8 mouse cellular contexts compared by ENCODE assay signal in the genomic region with DNA sequence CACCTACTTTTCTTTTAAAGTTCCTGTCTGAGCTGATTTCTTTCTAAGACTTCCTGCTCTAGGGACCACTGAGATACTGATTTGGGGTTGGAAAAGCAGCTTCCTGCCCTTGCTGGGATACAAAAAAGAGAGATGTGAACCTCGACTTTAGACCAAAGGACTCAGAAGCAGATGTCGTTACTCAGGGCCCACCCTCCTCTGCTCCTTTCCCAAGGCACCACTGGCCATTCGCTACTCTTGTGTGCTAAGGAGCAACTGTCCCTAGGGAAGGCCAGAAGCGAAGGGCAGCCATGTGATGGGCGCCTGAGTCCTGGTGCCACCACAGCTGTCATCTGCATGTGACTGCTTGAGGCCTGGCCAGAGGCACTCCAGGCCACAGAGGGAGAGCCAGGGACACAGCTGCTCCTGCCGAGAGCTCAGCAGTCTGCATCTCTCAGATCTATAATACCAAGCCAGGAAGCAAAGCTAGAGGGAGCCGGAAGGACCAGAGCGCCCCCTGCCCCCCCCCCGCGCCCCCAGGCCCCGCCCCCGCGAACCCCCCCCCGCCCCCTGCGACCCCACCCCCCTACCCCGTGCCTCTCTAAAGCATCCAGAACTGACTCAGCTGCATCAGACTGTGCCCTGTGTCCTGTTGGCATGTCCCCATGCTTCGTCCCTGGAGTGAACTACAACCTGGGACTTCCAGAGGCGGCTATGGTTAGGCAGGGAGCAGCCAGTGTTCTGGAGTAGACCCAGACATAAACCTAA. TPM values are rescaled to one million over a fixed set of nuclear protein-coding genes. Genes with fewer than 3 reads are reported as not detected.
DNase-seq lines count a peak whose midpoint lies in the region; ATAC-seq lines count a peak whose summit lies in the region.

No protein-coding gene starts in this region.

- no peak for DNase-seq in liver
- peak; percentile 32 for DNase-seq in embryonic facial prominence, embryonic 10.5 days (ENCODE audit: low spot score)
- DNase-seq in urinary bladder, postnatal 14 days (ENCODE audit: low spot score), result no peak
- DNase-seq in kidney, postnatal 10 days, result no peak
- no peak for DNase-seq in adrenal gland, postnatal 36 days

- H3K9ac ChIP-seq in liver, embryonic 12.5 days, result no peak overlapping the region
- H3K9ac ChIP-seq in heart, embryonic 11.5 days (ENCODE audit: low read depth, low read length), result peak overlapping the region; percentile 54; the same call in 1 of the 2 replicates
- peak overlapping the region; percentile 51; the same call in 1 of the 2 replicates for H3K9ac ChIP-seq in limb, embryonic 13.5 days

- WGBS in liver, embryonic 12.5 days (ENCODE audit: insufficient replicate concordance), result 35% methylated on average over 12 of the region's 18 CpGs
- WGBS in embryonic facial prominence, embryonic 10.5 days, result 12% methylated on average over 18 of the region's 18 CpGs
- WGBS in heart, embryonic 11.5 days (ENCODE audit: insufficient replicate concordance), result 13% methylated on average over 17 of the region's 18 CpGs
- 27% methylated on average over 9 of the region's 18 CpGs for WGBS in limb, embryonic 13.5 days

- peaks cover 25% of the 10 kb centered on the region for H3K27me3 ChIP-seq in liver, embryonic 12.5 days (replicated peaks)
- peaks cover 14% of the 10 kb centered on the region for H3K27me3 ChIP-seq in embryonic facial prominence, embryonic 10.5 days (replicated peaks; ENCODE audit: low read depth, poor library complexity, severe bottlenecking)
- no peaks in the 10 kb centered on the region for H3K27me3 ChIP-seq in heart, embryonic 11.5 days (ENCODE audit: control insufficient read depth, insufficient read depth, low read length)
- H3K27me3 ChIP-seq in limb, embryonic 13.5 days, result peaks cover 14% of the 10 kb centered on the region; the same call in 1 of the 2 replicates

- no peak overlapping the region for H3K4me3 ChIP-seq in liver, embryonic 12.5 days
- H3K4me3 ChIP-seq in embryonic facial prominence, embryonic 10.5 days, result no peak overlapping the region
- H3K4me3 ChIP-seq in heart, embryonic 11.5 days (ENCODE audit: low read depth, low read length), result no peak overlapping the region
- H3K4me3 ChIP-seq in limb, embryonic 13.5 days, result no peak overlapping the region

- H3K9me3 ChIP-seq in liver, embryonic 12.5 days (replicated peaks), result no peaks in the 10 kb centered on the region
- H3K9me3 ChIP-seq in embryonic facial prominence, embryonic 10.5 days, result no peaks in the 10 kb centered on the region
- H3K9me3 ChIP-seq in heart, embryonic 11.5 days (replicated peaks; ENCODE audit: control insufficient read depth, low read length), result no peaks in the 10 kb centered on the region
- H3K9me3 ChIP-seq in limb, embryonic 13.5 days, result no peaks in the 10 kb centered on the region

- H3K27ac ChIP-seq in liver, embryonic 12.5 days, result 0 out of 2 replicates have a peak overlapping the region, but pooled peaks have one; percentile 28
- peak overlapping the region; percentile 83 for H3K27ac ChIP-seq in embryonic facial prominence, embryonic 10.5 days (replicated peaks)
- peak overlapping the region; percentile 64 for H3K27ac ChIP-seq in heart, embryonic 11.5 days (ENCODE audit: low read depth, low read length)
- no peak overlapping the region; the same call in 1 of the 2 replicates for H3K27ac ChIP-seq in limb, embryonic 13.5 days

- no peak overlapping the region for H3K4me2 ChIP-seq in liver, embryonic 12.5 days
- no peak overlapping the region for H3K4me2 ChIP-seq in heart, embryonic 11.5 days
- no peak overlapping the region for H3K4me2 ChIP-seq in limb, embryonic 13.5 days (replicated peaks)

- H3K36me3 ChIP-seq in liver, embryonic 12.5 days, result no peaks in the 10 kb centered on the region
- H3K36me3 ChIP-seq in embryonic facial prominence, embryonic 10.5 days (replicated peaks), result no peaks in the 10 kb centered on the region
- no peaks in the 10 kb centered on the region for H3K36me3 ChIP-seq in heart, embryonic 11.5 days (ENCODE audit: control insufficient read depth, insufficient read depth, low read length)
- H3K36me3 ChIP-seq in limb, embryonic 13.5 days, result no peaks in the 10 kb centered on the region

- peaks cover 15% of the 10 kb centered on the region for H3K4me1 ChIP-seq in liver, embryonic 12.5 days
- H3K4me1 ChIP-seq in embryonic facial prominence, embryonic 10.5 days, result peaks cover 47% of the 10 kb centered on the region
- peaks cover 16% of the 10 kb centered on the region for H3K4me1 ChIP-seq in heart, embryonic 11.5 days (ENCODE audit: control insufficient read depth, insufficient read depth, low read length)
- peaks cover 26% of the 10 kb centered on the region for H3K4me1 ChIP-seq in limb, embryonic 13.5 days

- ATAC-seq in liver, embryonic 12.5 days, result no peak
- ATAC-seq in heart, embryonic 11.5 days (replicated peaks; ENCODE audit: insufficient number of reproducible peaks, low FRiP score, low TSS enrichment), result no peak
- ATAC-seq in limb, embryonic 13.5 days (ENCODE audit: low FRiP score, low read depth), result 0 out of 2 replicates have a peak, but pooled peaks have one; percentile 51

RNA-seq across cellular contexts. Expression of a gene that starts 40.9 kb away (rescaled TPM):
- polyA plus RNA-seq in liver, embryonic 12.5 days (2016; fragmentation: Nextera tagmentation; extraction: Ambion mirVana), result 0.10 and 0.14 TPM in 2 replicates
- polyA plus RNA-seq in embryonic facial prominence, embryonic 10.5 days (2016; fragmentation: Nextera tagmentation; extraction: Ambion mirVana), result 1.7 and 3.6 TPM in 2 replicates
- not detected in 2 replicates for polyA plus RNA-seq in heart, embryonic 11.5 days (2014; fragmentation: Nextera tagmentation; extraction: Ambion mirVana)
- polyA plus RNA-seq in limb, embryonic 13.5 days (2015; fragmentation: Nextera tagmentation; extraction: Ambion mirVana), result 0.11 TPM in 1 of 2 replicates, not detected in the other
- not detected for total RNA-seq in adrenal gland, postnatal 36 days (2021)

RNA-seq across cellular contexts. Expression of a gene that starts 48.8 kb away (rescaled TPM):
- 47.0 and 47.6 TPM in 2 replicates for polyA plus RNA-seq in liver, embryonic 12.5 days (2016; fragmentation: Nextera tagmentation; extraction: Ambion mirVana)
- polyA plus RNA-seq in embryonic facial prominence, embryonic 10.5 days (2016; fragmentation: Nextera tagmentation; extraction: Ambion mirVana), result 60.4 and 71.7 TPM in 2 replicates
- polyA plus RNA-seq in heart, embryonic 11.5 days (2014; fragmentation: Nextera tagmentation; extraction: Ambion mirVana), result 87.3 and 88.4 TPM in 2 replicates
- polyA plus RNA-seq in limb, embryonic 13.5 days (2015; fragmentation: Nextera tagmentation; extraction: Ambion mirVana), result 54.8 and 55.5 TPM in 2 replicates
- total RNA-seq in adrenal gland, postnatal 36 days (2021), result 100 to 1,000 TPM; 151 to 216 TPM
